Mouse (Mus musculus): ENCODE results near the gene Adora3.

GRCm38 (mm10) chr3:105908976-105909375, 38.3 kb downstream of the Adora3 start:
- TF ChIP-seq CTCF (IDR thresholded peaks at IDR 0.05; ENCODE audit: low read depth) = no peak
- TF ChIP-seq EP300 (IDR thresholded peaks at IDR 0.05; ENCODE audit: low read depth) = no peak

Measured in liver, embryonic 14.5 days (tissue).